In genomic region chr2:167628872-167629271, GRCm38 (mm10) we compare ENCODE assay signal across 9 mouse cellular contexts. TPM values are rescaled to one million over a fixed set of nuclear protein-coding genes. Genes with fewer than 3 reads are reported as not detected.
DNase-seq lines count a peak whose midpoint lies in the region; ATAC-seq and TF ChIP-seq lines count a peak whose summit lies in the region.
"Had no signal": no experiment of that assay in that cellular context is flagged by ENCODE, and none has a peak within 500 bp of the region (broad histone marks: within the 10 kb centered on the region; RNA-seq: fewer than 3 reads in every experiment).

No protein-coding gene starts in this region.

- H3K4me1 ChIP-seq in intestine, embryonic 16.5 days (ENCODE audit: control insufficient read depth, insufficient read depth, low read length), result peaks cover 47% of the 10 kb centered on the region
- H3K4me1 ChIP-seq in lung, embryonic 15.5 days, result peaks cover 47% of the 10 kb centered on the region

- H3K4me3 ChIP-seq in intestine, embryonic 16.5 days (ENCODE audit: low read length), result no peak overlapping the region
- H3K4me3 ChIP-seq in lung, embryonic 15.5 days, result no peak overlapping the region
- no peak overlapping the region for H3K4me3 ChIP-seq in layer of hippocampus, adult 2 months

- H3K9me3 ChIP-seq in intestine, embryonic 16.5 days (ENCODE audit: control insufficient read depth, low read length), result no peaks in the 10 kb centered on the region
- H3K9me3 ChIP-seq in lung, embryonic 15.5 days, result no peaks in the 10 kb centered on the region

- 27% methylated on average over 4 of the region's 4 CpGs for WGBS in intestine, embryonic 16.5 days
- 15% methylated on average over 4 of the region's 4 CpGs for WGBS in lung, embryonic 15.5 days

- intact Hi-C loops in left cerebral cortex, postnatal 4 days (cut with DNase I), result no loop called here

- no peak overlapping the region for H3K4me2 ChIP-seq in intestine, embryonic 16.5 days (ENCODE audit: low read depth, low read length)
- no peak overlapping the region for H3K4me2 ChIP-seq in lung, embryonic 15.5 days

- H3K27ac ChIP-seq in intestine, embryonic 16.5 days (ENCODE audit: low read length), result peak overlapping the region; percentile 60; the same call in 1 of the 2 replicates
- H3K27ac ChIP-seq in lung, embryonic 15.5 days, result peak overlapping the region; percentile 41
- H3K27ac ChIP-seq in layer of hippocampus, adult 2 months, result no peak overlapping the region
- H3K27ac ChIP-seq: macrophage had no signal

- H3K27me3 ChIP-seq in intestine, embryonic 16.5 days (replicated peaks; ENCODE audit: control insufficient read depth, insufficient read depth, low read length), result no peaks in the 10 kb centered on the region
- no peaks in the 10 kb centered on the region for H3K27me3 ChIP-seq in lung, embryonic 15.5 days

- peak; percentile 30 for ATAC-seq in intestine, embryonic 16.5 days
- ATAC-seq in lung, embryonic 15.5 days (ENCODE audit: borderline replicate concordance, extremely low read depth, low FRiP score, low TSS enrichment), result no peak

- no peak overlapping the region for H3K9ac ChIP-seq in intestine, embryonic 16.5 days (ENCODE audit: low read depth, low read length)
- H3K9ac ChIP-seq in lung, embryonic 15.5 days, result no peak overlapping the region

- no peak for TF ChIP-seq CTCF in layer of hippocampus, adult 2 months (conservative IDR thresholded peaks at IDR 0.05)

- peak; percentile 37 for DNase-seq in left cerebral cortex, postnatal 4 days
- no peak for DNase-seq in left cerebral cortex, adult 8-10 months (ENCODE audit: low spot score in 2 of 2)
- DNase-seq in c-Kit-positive CD71-positive TER-119-positive erythroid progenitor cells, embryonic 14.5 days (ENCODE audit: low spot score), result peak; percentile 98
- DNase-seq in ovary, postnatal 10 days (ENCODE audit: low spot score), result no peak
- DNase-seq in layer of hippocampus, adult 2 months (ENCODE audit: low spot score in 2 of 2), result no peak
- no peak for DNase-seq in adrenal gland, adult 2 months

- H3K36me3 ChIP-seq in intestine, embryonic 16.5 days (ENCODE audit: control insufficient read depth, insufficient read depth, low read length), result 0 out of 2 replicates have a peak, but pooled peaks cover 4% of the 10 kb centered on the region
- H3K36me3 ChIP-seq in lung, embryonic 15.5 days, result 0 out of 2 replicates have a peak, but pooled peaks cover 5% of the 10 kb centered on the region

RNA-seq across cellular contexts. Expression of gene Ube2v1, which starts 3.0 kb away (rescaled TPM):
- total RNA-seq in left cerebral cortex, postnatal 4 days (2021), result 100 to 1,000 TPM; 217 TPM
- total RNA-seq in left cerebral cortex, adult 8-10 months (2022), result 100 to 1,000 TPM; 257 to 274 (median 265) TPM
- 273 and 293 TPM in 2 replicates for polyA plus RNA-seq in intestine, embryonic 16.5 days (2015; fragmentation: Nextera tagmentation; extraction: Ambion mirVana)
- polyA plus RNA-seq in lung, embryonic 15.5 days (2015; fragmentation: Nextera tagmentation; extraction: Ambion mirVana), result 280 and 282 TPM in 2 replicates
- total RNA-seq in layer of hippocampus, adult 2 months (2021), result 100 to 1,000 TPM; 216 to 232 TPM
- 100 to 1,000 TPM; 191 to 208 TPM for total RNA-seq in adrenal gland, adult 2 months (2021)
- polyA plus RNA-seq in adrenal gland, adult 2 months (2012; rRNA removed), result 94.4 and 133 TPM in 2 replicates

RNA-seq across cellular contexts. Expression of gene Gm20431, which starts 32.4 kb away (rescaled TPM):
- 10 to 100 TPM; 30.8 to 32.7 TPM for total RNA-seq in left cerebral cortex, postnatal 4 days (2021)
- total RNA-seq in left cerebral cortex, adult 8-10 months (2022), result 10 to 100 TPM; 26.0 to 42.5 (median 32.6) TPM
- polyA plus RNA-seq in intestine, embryonic 16.5 days (2015; fragmentation: Nextera tagmentation; extraction: Ambion mirVana), result 2.0 and 3.2 TPM in 2 replicates
- 3.2 and 3.5 TPM in 2 replicates for polyA plus RNA-seq in lung, embryonic 15.5 days (2015; fragmentation: Nextera tagmentation; extraction: Ambion mirVana)
- 10 to 100 TPM; 36.5 to 44.2 TPM for total RNA-seq in layer of hippocampus, adult 2 months (2021)
- 10 to 100 TPM; 20.0 to 21.0 TPM for total RNA-seq in adrenal gland, adult 2 months (2021)
- polyA plus RNA-seq in adrenal gland, adult 2 months (2012; rRNA removed), result 31.2 and 38.6 TPM in 2 replicates
- polyA plus RNA-seq: macrophage had no signal

RNA-seq across cellular contexts. Expression of gene Cebpb, which starts 59.8 kb away (rescaled TPM):
- 1 to 10 TPM; 3.8 to 5.5 TPM for total RNA-seq in left cerebral cortex, postnatal 4 days (2021)
- total RNA-seq in left cerebral cortex, adult 8-10 months (2022), result 10 to 100 TPM; 12.1 to 20.6 (median 15.1) TPM
- 0.65 and 0.93 TPM in 2 replicates for polyA plus RNA-seq in intestine, embryonic 16.5 days (2015; fragmentation: Nextera tagmentation; extraction: Ambion mirVana)
- polyA plus RNA-seq in lung, embryonic 15.5 days (2015; fragmentation: Nextera tagmentation; extraction: Ambion mirVana), result 61.4 and 68.1 TPM in 2 replicates
- 10 to 100 TPM; 25.8 to 32.0 TPM for total RNA-seq in layer of hippocampus, adult 2 months (2021)
- 100 to 1,000 TPM; 366 to 466 TPM for total RNA-seq in adrenal gland, adult 2 months (2021)
- polyA plus RNA-seq in adrenal gland, adult 2 months (2012; rRNA removed), result 3,420 and 4,353 TPM in 2 replicates

Comparison
In these comparisons a context has a peak if more than half of its experiments do, and no peak if none do; other contexts are left out.
1. DNase-seq: peak in left cerebral cortex, postnatal 4 days (single experiment) and c-Kit-positive CD71-positive TER-119-positive erythroid progenitor cells, embryonic 14.5 days (single experiment); none in left cerebral cortex, adult 8-10 months (0 of 2), ovary, postnatal 10 days (single experiment), layer of hippocampus, adult 2 months (0 of 2) and adrenal gland, adult 2 months (single experiment).
2. RNA of gene Cebpb, which starts 59.8 kb away (total RNA-seq): 366 to 466 TPM in adrenal gland, adult 2 months; 25.8 to 32.0 TPM in layer of hippocampus, adult 2 months, 12.1 to 20.6 TPM in left cerebral cortex, adult 8-10 months and 3.8 to 5.5 TPM in left cerebral cortex, postnatal 4 days; every median in the first group is over 10 times any median in the second.